Mouse (Mus musculus): Measurements from ENCODE around the gene Serpinb1c. TPM values are rescaled to one million over a fixed set of nuclear protein-coding genes. Genes with fewer than 3 reads are reported as not detected.

The Serpinb1c gene
- polyA plus RNA-seq (2015; fragmentation: Illumina TruSeq; extraction: RNeasy Lipid Tissue Mini Kit (QIAGEN cat#74804); ENCODE audit: low read depth, low replicate concordance) = not detected

DNA sequence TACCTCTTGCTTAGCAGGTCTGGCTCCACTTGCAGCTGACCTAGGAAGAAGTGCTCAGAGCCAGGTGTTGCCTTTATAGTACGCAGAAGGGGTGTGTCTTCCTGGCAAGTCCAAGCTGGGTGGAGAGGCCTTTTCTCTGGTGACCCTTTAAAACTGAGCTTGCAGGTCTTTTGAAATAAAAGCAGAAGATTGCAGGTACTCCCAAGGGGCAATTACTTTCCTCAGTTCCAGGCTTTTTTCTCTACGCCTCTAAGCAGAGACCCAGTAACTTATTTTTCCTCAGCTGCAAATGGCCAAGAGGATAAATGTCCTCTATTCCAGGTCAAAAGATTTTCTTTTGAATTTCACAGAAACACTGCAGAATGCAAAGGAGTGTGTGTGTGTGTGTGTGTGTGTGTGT is at the start of gene Serpinb1c:
Serpinb1c (minus strand) TSS at position 101 of the 400 bp plus-strand sequence.

DNA sequence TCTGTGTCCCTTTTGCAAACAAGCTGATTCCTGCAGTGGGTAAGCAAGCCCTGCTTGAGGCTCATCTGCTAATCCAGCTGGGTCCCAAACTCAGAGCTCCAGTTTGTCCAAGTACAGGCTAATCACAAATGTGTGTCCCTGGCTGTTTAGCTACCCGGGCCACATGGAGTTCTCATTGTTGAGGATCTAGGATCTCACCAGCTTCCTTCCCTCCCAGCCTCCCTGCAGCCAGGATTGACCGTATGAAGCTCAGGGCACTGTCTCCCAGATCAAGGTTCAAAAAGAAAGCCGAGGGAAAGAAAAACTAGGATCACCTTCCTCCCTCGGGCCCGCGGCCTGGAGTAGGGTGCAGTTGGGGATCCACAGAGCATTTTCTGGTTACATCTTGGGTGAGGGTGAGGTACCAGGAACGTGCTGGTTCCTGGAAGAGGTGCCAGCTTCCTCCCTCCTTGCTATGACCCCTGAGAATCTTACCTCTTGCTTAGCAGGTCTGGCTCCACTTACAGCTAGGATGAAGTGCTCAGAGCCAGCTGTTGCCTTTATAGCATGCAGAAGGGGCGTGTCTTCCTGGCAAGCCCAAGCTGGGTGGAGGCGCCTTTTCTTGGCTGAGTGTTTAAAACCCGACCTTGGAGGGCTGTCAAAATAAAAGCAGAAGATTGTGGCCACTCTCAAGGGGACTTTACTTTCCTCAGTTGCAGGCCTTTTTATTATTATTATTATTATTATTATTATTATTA is 47.2 kb downstream of the Serpinb1c start, which contains the start of gene Serpinb1a:
Serpinb1a (minus strand) TSS at position 518 of the 737 bp plus-strand sequence.

Other genes starting within 250 kb of the Serpinb1c start
- 0.36 TPM for gene Mylk4, start 114.3 kb downstream of the Serpinb1c start, polyA plus RNA-seq (2015; fragmentation: Illumina TruSeq; extraction: RNeasy Lipid Tissue Mini Kit (QIAGEN cat#74804); ENCODE audit: low read depth, low replicate concordance)
- gene Wrnip1, start 96.2 kb downstream of the Serpinb1c start, polyA plus RNA-seq (2015; fragmentation: Illumina TruSeq; extraction: RNeasy Lipid Tissue Mini Kit (QIAGEN cat#74804); ENCODE audit: low read depth, low replicate concordance) = 44.9 TPM
- gene D930007J09Rik, start 95.4 kb downstream of the Serpinb1c start, polyA plus RNA-seq (2015; fragmentation: Illumina TruSeq; extraction: RNeasy Lipid Tissue Mini Kit (QIAGEN cat#74804); ENCODE audit: low read depth, low replicate concordance) = not detected
- 26.6 TPM for gene Serpinb1a, start 47.0 kb downstream of the Serpinb1c start, polyA plus RNA-seq (2015; fragmentation: Illumina TruSeq; extraction: RNeasy Lipid Tissue Mini Kit (QIAGEN cat#74804); ENCODE audit: low read depth, low replicate concordance)
- 2.8 TPM for gene Serpinb6b, start 67.0 kb upstream of the Serpinb1c start, polyA plus RNA-seq (2015; fragmentation: Illumina TruSeq; extraction: RNeasy Lipid Tissue Mini Kit (QIAGEN cat#74804); ENCODE audit: low read depth, low replicate concordance)
- gene Serpinb9, start 105.0 kb upstream of the Serpinb1c start, polyA plus RNA-seq (2015; fragmentation: Illumina TruSeq; extraction: RNeasy Lipid Tissue Mini Kit (QIAGEN cat#74804); ENCODE audit: low read depth, low replicate concordance) = 10.0 TPM
- not detected for gene Serpinb9b, start 129.2 kb upstream of the Serpinb1c start, polyA plus RNA-seq (2015; fragmentation: Illumina TruSeq; extraction: RNeasy Lipid Tissue Mini Kit (QIAGEN cat#74804); ENCODE audit: low read depth, low replicate concordance)
- 3.3 TPM for gene Serpinb1b, start 180.4 kb upstream of the Serpinb1c start, polyA plus RNA-seq (2015; fragmentation: Illumina TruSeq; extraction: RNeasy Lipid Tissue Mini Kit (QIAGEN cat#74804); ENCODE audit: low read depth, low replicate concordance)

Measured in brain, adult 10 weeks (tissue).